Mouse (Mus musculus): Measurements from ENCODE around the gene P2rx6.
"Not testable (repeated sequence)": the region's sequence is repeated elsewhere in the genome, so short reads cannot be mapped to it uniquely, and the experiment has no call there.

P2rx6 gene

DNA sequence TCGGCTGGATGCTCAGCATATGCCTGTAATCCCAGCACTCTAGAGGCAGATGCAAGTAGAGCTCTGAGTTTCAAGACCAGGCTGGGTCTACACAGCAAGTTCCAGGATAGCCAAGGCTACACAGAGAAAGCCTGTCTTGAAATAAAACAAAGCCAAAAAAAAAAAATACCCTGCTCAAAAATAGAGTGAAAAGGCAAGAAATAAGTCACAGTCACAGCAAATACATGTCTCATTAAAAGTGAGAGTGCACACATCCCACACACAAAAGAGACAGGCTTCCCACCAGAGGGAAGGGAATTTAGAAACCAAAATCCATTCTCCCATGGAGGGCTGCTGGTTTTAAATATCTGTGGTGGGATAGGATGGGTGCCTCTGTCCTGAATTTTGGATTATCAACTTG lies 1.9 kb downstream of the P2rx6 start:
- no peak for DNase-seq

DNA sequence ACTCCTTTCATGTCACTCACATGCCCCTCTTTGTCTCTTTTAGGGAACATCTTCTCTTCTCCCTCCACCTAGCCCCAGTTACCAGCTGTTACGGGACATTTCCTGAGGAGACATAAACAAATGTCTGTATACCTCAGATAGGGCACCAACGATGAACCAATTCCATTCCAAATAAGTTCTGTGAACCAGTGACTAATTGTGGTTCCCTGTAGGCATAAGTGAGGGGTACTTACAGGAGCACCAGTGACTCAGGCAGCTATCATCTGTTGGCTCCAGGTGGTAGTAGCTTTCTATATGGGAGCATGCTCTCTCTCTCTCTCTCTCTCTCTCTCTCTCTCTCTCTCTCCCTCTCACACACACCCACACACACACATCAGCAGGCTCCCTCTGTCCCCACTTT lies 2.5 kb downstream of the P2rx6 start:
- DNase-seq = no peak

DNA sequence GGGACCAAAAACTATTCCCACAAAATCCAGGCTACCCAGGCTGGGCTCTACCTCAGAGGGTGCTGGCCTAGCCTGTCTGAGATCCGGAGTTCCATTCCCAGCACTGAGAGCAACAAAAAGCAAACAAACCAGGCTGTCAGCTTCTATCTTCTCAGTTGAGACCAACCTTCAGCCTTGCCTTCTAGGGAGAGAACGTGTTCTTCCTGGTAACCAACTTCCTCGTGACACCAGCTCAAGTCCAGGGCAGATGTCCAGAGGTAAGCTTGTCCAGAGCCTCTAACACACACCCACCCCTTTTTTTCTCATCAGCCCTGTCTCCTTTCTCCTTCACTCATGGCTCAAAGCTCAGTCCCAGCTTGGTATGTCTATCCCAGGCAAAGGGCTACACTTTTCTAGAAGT lies 3.1 kb downstream of the P2rx6 start:
- no peak for DNase-seq

DNA sequence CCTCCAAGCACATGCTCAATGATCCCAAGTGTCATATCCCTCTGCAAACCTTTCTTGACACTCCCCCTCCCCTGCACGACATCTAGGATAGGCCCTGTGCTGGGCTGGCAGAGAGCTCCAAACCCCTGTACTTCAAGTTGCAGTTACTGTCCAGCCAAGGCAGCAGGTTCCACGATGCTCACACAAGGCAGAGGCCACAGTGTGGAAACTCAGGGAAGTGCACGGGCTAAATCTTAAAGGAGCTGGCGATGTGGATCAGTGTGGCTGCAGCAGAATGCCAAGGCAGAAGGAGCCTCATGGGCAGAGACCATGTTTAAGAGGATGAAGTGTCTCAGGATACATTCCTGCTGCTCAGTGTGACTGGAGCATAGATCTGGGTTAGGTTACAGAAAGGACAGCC lies 4.5 kb downstream of the P2rx6 start:
- no peak for DNase-seq

DNA sequence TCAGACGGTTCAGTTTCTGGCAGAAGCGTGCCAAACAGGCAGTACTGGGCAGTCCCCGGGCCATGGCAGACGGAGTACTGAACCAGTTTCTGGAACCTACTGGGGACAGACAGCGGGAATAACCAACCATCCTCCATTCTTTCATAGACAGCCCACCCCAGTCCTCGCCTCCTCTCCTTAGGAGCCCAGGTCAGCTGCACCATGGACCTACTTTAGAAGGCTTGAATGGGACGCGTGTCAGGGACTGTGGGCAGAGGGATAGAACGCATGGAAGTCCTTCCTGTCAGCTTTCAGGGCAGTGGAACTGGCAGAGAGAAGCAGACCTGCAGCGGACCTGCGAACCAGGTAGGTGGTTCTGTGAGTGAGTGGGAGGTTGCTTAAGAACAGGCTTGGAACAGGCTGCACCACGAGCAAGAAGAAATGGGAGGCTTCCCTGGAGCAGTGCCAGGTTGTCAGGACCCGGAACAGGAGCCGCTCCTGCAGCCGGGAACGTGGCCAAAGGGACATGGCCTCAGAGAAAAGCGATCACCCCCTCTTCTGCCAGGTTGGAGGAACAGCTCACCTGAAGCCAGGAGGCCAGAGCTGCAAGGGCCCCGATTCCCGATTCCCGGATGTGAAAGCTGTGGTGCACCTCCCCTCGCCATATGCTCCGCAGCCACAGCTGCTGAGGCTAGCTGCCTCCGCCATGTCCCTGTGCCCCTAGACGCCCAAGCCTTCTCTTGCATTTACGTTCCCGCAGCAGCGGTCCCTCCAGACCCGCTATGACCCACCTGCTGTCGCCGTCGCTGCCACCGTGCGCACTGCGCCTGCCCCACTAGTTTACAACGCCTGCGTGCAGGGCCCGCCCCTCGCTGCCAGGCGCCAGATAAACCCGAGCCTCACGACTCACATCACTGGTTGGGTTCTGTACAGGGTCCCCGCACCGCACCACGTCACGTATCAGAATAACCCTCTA lies 14.5 kb downstream of the P2rx6 start:
- peak; percentile 76 for DNase-seq

DNA sequence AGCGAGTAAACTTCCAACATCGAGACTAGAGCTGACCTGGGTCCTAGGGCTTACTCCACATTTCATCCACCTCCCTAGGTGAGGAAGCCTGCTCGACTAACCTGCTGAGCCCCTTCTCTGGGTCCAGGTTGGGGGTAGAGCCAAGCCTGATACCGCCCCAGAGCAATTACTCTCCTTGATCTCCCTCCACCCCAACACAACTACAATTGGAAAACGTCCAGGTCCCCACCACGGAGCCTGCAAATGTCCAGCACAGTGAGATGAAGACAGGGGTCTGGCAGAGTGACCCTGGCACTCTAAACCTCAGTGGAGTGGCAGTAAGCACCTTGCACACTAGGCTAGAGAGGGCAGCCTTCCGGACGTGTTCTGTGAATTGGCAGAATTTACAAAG lies 15.1 kb downstream of the P2rx6 start:
- DNase-seq = peak; percentile 28

DNA sequence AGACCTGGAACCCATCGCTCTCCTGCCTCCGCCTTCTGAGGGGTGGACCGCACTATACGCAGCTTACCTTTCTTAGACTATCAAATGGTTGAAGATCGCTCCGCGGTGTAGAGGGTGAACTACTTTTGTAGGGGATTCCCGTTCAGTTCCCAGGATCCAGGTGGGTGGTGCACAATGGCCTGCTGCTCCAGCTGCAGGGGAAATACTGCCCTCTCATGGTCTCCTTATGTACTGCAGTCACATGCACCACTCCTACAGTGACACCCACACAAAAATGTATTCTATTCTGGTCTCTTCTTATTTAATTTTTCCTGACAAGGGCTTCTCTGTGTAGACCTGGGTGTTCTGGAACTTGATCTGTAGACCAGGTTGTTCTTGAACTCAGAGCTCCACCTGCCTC lies 21.4 kb downstream of the P2rx6 start, which contains the start of gene Slc7a4:
Gene Slc7a4, minus strand, starts transcription at position 151 of the 400 bp plus-strand sequence.
- DNase-seq = no peak

DNA sequence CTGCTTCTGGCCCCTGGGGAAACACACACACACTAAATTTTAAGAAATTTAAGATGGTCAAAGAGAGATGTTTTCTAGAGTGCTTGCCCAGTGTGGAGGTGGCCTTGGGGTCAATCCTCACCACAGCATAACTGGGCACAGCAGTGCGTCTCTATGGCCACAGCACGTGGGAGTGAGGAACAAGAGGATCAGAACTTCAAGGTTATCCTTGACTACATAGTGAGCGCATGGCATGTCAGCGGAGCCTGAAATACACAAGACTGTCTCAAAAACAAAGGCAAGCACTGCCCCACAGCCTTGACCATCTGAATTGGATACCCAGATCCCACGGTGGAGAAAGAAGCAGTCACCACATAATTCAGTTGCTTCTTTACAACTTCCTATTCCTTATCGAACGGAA lies 22.9 kb downstream of the P2rx6 start:
- DNase-seq = no peak

DNA sequence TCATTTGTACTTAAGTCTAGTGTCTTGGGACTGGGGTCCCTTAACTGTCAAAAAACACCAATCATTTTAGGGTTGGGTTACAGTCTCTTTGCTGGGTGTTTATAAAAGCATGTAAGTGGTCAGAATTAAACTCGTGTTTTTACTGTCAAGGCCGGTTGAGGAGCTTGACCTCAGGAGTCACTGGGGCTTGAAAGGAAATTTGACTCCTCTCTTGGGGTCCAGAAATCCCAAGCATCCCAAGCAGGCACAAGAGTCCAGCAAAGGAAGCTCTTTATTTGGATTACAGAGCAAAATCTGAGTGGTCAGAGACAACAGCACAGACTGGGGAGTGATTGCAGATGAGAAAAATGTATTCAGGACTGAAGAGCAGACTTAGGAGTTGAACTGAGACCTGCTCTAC lies 29.0 kb downstream of the P2rx6 start:
- DNase-seq = no peak

DNA sequence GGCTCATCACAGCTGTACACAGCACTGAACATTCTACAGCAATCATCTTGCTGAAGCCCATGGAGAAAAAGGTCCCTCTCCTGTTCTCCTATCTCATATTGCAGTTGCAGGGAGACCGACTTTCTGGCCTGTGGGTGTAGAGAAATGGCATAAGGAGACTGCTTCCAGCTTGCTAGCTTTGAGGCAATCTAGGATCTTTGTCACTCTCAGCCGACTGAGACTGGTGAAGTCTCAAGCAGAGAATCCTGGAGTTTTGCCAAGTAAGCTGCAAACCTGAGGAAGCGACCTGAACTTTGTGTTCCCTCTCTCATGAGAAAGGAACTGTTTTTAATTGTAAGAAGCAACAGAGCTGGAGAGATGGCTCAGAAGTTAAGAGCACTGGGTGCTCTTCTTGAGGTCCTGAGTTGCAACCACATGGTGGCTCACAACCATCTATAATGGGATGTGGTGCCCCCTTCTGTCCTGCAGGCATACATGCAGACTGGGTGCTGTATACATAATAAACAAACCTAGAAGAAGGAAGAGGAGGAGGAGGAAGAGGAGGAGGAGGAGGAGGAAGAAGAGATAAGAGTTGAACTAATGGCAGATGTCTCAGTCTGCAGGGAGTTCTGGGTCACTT lies 39.4 kb downstream of the P2rx6 start:
- DNase-seq = no peak

DNA sequence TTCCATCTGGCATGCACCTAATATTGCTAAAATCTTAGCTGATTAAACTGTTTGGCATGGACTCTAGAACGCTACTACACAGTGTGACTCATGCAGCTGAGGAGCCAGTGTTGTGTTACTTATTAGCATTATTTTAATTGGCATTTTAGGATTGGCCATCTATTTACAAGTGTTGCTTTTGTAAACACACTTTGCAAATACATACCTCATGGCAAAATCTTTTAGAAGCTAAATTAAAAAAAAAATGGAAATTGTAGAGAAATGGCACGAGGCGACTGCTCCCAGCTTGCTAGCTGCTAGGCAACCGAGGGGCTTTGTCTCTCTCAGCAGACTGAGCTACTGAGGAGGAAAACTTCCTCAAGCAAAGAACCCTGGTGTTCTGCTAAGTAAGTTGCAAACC lies 43.3 kb downstream of the P2rx6 start:
- no peak for DNase-seq

DNA sequence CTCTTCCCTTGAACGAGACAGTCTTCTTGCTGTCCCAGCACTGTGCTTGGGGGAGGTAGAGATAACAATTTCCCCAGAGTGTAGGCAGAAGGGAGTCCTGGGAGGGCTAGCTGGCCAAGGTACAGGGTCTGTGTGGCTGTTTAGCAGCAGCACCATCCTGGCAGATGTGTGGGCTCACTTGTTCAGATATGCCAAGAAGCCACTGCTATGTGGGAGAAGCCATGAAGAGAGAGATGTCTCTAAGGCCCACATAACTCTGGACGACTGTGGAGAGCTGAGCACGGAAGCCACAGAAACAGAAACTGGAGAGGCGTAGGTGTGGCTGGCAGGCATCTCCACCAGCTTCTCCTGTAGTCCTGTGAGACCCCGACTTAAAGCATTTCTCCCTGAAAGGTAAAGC lies 44.0 kb downstream of the P2rx6 start:
- DNase-seq = no peak

DNA sequence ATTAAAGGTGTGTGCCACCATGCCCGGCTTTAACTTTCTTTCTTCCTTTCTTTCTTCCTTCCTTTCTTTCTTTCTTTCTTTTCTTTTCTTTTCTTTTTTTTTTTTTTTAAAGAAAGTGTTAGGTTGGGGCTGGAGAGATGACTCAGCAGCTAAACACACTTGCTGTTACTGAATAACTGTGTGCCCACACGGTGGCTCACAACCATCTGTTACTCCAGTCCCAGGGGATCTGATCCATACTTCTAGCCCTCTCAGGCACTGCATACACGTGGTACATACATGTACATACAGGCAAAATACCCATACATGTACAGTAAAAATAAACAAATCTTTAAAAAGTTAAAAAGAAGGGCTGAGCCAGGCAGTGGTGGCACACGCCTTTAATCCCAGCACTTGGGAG lies 49.7 kb downstream of the P2rx6 start:
- no peak for DNase-seq

DNA sequence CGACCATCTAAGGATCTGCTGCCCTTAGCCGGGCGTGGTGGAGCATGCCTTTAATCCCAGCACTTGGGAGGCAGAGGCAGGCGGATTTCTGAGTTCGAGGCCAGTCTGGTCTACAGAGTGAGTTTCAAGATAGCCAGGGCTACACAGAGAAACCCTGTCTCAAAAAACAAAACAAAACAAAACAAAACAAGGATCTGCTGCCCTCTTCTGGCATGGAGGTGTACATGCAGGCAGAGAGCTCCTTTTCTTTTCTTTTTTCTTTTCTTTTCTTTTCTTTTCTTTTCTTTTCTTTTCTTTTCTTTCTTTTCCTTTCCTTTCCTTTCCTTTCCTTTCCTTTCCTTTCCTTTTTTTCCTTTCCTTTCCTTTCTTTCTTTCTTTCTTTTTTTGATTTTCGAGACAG lies 53.1 kb downstream of the P2rx6 start:
- DNase-seq = not testable (repeated sequence)

DNA sequence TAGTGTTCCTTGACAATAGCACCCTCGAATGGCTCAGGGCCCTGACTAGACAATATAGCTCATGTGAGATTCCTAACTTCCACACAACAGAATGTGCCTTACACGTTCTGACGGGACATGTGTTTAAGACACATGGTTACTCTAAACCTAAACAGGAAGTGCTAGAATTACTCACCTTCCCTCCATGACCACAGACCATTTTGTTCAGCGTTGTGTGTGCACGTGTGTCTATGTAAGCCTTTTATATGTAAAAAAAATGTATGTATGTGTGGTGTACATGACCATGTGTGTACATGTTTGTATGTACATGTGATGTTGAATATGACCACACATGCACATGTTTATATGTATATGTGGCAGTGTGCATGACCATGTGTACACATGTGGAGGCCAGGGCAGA lies 54.5 kb downstream of the P2rx6 start:
- no peak for DNase-seq

DNA sequence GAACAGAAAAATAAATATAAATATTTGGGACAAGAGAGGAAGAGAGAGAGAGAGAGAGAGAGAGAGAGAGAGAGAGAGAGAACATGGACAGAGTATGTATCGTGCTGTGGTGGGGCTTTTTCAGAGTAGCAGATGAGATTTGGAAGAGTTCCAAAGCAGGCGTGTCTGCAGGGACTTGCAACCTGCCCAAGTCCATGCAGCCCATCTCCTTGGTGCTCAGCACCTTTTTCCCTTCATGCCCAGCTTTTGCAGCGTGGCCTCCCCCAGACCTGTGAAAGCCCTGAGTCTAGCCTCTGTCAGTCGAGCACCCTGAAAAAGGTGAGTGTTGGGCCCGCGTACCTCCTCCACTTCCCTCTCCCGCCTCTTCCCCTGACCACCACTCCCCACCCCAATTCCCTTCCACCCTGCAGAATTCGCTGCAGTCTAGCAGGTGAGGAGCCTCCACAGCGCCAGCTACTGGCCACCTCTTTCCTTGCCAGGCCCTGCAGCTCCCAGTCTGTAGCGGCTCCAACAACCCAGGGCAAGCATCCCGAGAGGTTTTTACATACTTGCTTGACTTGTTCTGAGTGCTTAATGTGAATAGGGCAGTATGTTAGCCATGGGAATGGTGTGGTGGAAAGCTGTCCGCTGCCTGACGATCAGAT lies 56.4 kb downstream of the P2rx6 start:
- peak; percentile 55 for DNase-seq

DNA sequence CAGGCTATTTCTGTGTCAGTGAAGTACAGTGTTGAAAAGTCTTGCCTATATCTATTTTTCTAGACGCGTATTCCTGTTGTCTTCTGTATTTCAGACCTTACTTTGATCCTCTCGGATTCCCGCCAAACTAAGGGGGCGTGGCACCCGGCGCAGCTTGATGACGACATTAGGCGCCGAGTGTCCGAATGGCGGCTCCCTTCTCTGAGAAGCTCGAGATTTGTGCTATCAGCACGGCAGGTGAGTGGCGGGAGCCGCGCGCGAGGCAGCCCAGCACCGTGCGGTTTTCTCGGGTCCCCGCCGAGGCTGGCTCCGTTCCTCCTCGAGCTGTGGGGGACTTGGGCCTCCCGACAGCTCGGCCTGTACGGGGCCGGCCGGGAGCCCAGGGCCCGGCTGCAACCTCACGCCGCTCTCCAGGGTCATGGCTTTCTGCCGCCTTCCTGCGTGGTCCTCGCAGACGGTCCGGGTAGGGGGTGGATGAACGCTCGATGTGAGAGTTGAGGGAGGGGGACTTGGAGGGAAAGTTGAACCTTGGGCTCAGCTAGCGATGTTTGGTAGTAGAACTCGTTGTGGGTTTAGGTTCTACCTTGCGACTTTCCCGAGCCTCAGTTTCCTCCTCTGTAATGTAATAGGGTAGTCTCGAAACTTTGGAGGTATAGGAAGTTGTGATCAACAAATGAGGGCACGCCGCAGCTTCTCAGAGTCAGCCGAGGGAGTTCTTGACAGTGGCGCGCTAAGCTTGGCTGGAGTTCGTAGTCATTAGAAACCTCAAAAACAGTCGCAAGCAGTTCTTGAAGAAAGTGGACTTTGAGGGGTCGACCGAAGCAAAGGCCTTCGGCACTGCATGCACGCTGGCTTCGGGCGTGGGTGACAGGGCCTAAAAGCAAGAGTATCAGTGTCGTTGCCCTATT lies 57.8 kb downstream of the P2rx6 start, which contains the start of gene Smpd4:
Gene Smpd4, plus strand, starts transcription at position 157 of the 908 bp plus-strand sequence.
- peak; percentile 84 for DNase-seq

DNA sequence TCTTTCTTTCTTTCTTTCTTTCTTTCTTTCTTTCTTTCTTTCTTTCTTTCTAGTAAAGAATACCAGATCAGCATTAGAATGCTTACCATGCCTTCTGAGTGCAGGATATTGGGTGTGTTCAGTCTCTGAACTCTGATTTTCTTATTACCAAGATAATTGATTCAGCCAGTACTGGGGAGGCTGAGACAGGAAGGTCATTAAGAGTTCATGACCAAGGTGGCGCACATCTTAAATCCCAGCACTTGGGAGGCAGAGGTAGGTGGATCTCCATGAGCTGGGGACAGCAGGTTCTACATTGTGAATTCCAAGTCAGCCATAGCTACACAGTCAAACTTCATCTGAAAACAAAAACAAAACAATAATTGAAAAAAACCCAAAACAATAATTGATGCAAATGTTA lies 60.3 kb downstream of the P2rx6 start:
- no peak for DNase-seq

DNA sequence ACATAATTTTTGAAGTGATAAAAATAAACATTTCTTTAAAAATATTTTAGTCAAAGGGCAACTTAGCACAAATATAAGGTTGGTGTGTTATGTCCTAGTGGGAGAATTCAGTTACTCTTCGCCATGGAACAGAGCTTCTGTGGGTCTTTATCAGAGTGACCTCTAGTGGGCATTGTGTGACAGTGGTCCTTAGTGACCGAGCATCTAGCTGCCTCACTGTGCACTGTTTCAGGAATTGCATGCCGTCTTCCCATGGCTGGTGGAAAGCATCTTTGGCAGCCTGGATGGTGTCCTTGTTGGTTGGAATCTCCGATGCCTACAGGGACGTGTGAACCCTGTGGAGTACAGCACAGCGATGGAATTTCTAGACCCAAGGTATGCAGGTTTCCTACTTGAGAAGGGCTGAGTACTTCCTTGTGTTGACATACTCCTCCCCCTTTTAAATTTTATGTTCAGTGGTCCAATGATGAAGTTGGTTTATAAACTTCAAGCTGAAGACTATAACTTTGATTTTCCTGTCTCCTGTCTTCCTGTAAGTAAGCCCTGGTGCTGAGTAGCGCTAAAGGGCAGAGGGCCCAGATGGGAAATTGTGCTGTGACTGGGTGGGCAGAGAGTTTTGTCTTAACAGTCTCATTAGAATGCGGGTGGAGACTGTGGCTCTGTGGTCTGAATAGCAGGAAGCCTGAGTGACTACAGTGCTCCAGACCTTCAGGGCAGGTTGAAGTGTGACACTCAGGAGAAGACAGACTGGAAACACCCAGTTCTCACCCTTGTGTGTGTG lies 64.0 kb downstream of the P2rx6 start:
- DNase-seq = no peak

DNA sequence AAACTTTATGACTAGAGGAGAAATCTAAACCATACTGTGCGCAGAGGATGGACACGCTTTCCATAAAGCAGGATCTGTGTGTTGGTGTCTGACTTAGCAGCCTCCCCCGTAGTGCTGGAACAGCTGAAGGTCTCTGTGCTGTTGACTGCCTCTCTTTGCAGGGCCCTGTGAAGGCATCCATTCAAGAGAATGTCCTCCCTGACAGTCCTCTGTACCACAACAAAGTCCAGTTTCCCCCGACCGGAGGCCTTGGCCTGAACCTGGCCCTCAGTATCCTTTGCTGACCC lies 64.5 kb downstream of the P2rx6 start:
- no peak for DNase-seq
